Mouse (Mus musculus) erythroblast, embryonic 14.5 days (primary cell): ENCODE data around the gene Frmd7.

Source experiments
- GATA1 ChIP-seq: IDR thresholded peaks from 2 replicates; pipeline ENCODE4 v1.6.1; 2012; ENCODE audit warnings: low read length, inconsistent platforms, mixed read lengths
- TAL1 ChIP-seq: IDR thresholded peaks from 3 replicates; pipeline ENCODE4 v1.6.1; 2012; ENCODE audit warnings: low read length, inconsistent platforms, mixed read lengths

DNA sequence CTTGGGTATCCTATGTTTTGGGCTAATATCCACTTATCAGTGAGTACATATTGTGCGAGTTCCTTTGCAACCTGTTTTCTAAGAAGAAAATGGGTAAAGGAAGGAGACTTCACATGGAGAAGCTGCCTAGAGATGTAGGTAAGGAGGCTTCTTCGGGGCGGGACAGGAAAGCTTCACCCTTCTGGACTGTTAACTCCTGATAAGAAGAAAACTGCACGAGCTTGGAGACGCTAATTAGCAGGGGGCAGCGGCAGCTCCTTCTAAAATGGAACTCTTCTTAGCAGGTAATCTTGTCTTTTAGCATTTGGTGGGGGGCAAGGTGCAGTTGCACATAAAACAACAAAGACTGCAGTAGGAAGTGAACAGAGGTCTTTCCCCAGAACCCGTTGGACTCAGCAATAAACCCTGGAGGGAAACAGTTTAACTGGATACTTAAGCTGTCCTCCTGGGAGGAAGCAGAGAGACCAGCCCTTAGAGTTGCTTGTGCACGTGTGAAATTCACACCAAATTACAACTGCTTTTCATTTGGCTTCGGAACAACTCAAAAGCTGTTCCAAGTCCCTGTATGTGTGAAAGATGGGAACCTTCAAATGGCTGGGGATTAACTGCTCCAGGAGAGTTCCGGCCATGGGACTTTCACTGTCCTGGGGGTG lies 15.5 kb downstream of the Frmd7 start:
- TF ChIP-seq TAL1 = no peak
- TF ChIP-seq GATA1 = no peak
